Mouse (Mus musculus) Patski (cell line): ENCODE data around the gene Macrod2. TPM values are rescaled to one million over a fixed set of nuclear protein-coding genes. Genes with fewer than 3 reads are reported as not detected.

Source experiments
- ATAC-seq: fragments of 100-300 bp; one replicate; pipeline ENCODE4 v1.8.0; 2021
- CTCF ChIA-PET: fragments of 350-600 bp; sonication (Branson Sonifier 250); formaldehyde crosslinking; loops from one replicate; lab custom pipeline; 2022; ENCODE audit warnings: inconsistent platforms; lab: Charles Lee
- POLR2A ChIA-PET: fragments of 350-600 bp; sonication (Branson Sonifier 250); formaldehyde crosslinking; loops from one replicate; lab custom pipeline; 2022; ENCODE audit warnings: antibody characterized with exemption, inconsistent platforms; lab: Charles Lee
- DNase-seq: peaks from one replicate; pipeline ENCODE4 v3.0.0-alpha.2; 2011; ENCODE audit warnings: low read depth, low spot score
- H3K27me3 ChIP-seq: fragments of 371-371 bp; one replicate; pipeline ENCODE4 v1.5.1; 2021
- CTCF ChIP-seq: fragments of 100-300 bp; IDR thresholded peaks from one replicate; pipeline ENCODE4 v1.5.1; 2021
- in situ Hi-C: fragments of 300-500 bp; cut with MboI; formaldehyde crosslinking; loops from 3 replicates; pipeline ENCODE4 v1.11.1; 2018; ENCODE audit warnings: low pct_unique_long_range_greater_than_20kb, mixed read lengths
- polyA plus RNA-seq: library from polyadenylated mRNA; unstranded; gene quantifications from one replicate; pipeline ENCODE4 v1.2.3, GENCODE M21; 2021

The Macrod2 gene
- polyA plus RNA-seq, 1 experiment from 2014 or later, result 5.1 TPM

GRCm38 (mm10) chr2:140898408-140898985, 503.4 kb downstream of the Macrod2 start:
- in situ Hi-C loops, result no loop called here
- no peak for TF ChIP-seq CTCF
- POLR2A ChIA-PET, result no interaction called here
- ATAC-seq, result no peak
- CTCF ChIA-PET, result no interaction called here
- no peaks in the 10 kb centered on the region for H3K27me3 ChIP-seq
- no peak for DNase-seq

GRCm38 (mm10) chr2:140905331-140905730, 510.2 kb downstream of the Macrod2 start:
- no peak for ATAC-seq
- no peaks in the 10 kb centered on the region for H3K27me3 ChIP-seq
- ChIA-PET CTCF (interaction anchor here (0.9 kb wide), 1 partner anchor 15 kb away, joined by 3 read pairs; no protein-coding TSS in a partner anchor), POLR2A (no interaction called here)
- TF ChIP-seq CTCF, result no peak
- in situ Hi-C loops, result no loop called here
- no peak for DNase-seq

- no peaks in the 10 kb centered on the region for H3K27me3 ChIP-seq
- TF ChIP-seq CTCF, result no peak
- peak; percentile 60 for ATAC-seq
- CTCF ChIA-PET, result no interaction called here
- POLR2A ChIA-PET, result no interaction called here
- peak; percentile 25 for DNase-seq
- in situ Hi-C loops, result no loop called here
Measured at GRCm38 (mm10) chr2:140906123-140906522, 511.0 kb downstream of the Macrod2 start.

- ChIA-PET POLR2A (interaction anchor here (0.9 kb wide), 1 partner anchor 102 kb away, joined by 5 read pairs; no protein-coding TSS in a partner anchor), CTCF (no interaction called here)
- no peaks in the 10 kb centered on the region for H3K27me3 ChIP-seq
- ATAC-seq, result no peak
- TF ChIP-seq CTCF, result no peak
- no peak for DNase-seq
- in situ Hi-C loops, result no loop called here
Measured at GRCm38 (mm10) chr2:140911463-140911862, 516.4 kb downstream of the Macrod2 start.

- DNase-seq (no peak), ATAC-seq (no peak)
- CTCF ChIA-PET, result no interaction called here
- POLR2A ChIA-PET, result interaction anchor here (0.9 kb wide), 1 partner anchor 102 kb away, joined by 5 read pairs; no protein-coding TSS in a partner anchor
- in situ Hi-C loops, result no loop called here
- no peak for TF ChIP-seq CTCF
- H3K27me3 ChIP-seq, result no peaks in the 10 kb centered on the region
Measured at GRCm38 (mm10) chr2:140912179-140912578, 517.1 kb downstream of the Macrod2 start.

- ChIA-PET CTCF (interaction anchor here (1.3 kb wide), 1 partner anchor 242 kb away, joined by 4 read pairs; the partner anchor contains the start of gene Flrt3), POLR2A (no interaction called here)
- DNase-seq (no peak), ATAC-seq (no peak)
- TF ChIP-seq CTCF, result no peak
- no peaks in the 10 kb centered on the region for H3K27me3 ChIP-seq
- in situ Hi-C loops, result no loop called here
Measured at GRCm38 (mm10) chr2:140912931-140913330, 517.8 kb downstream of the Macrod2 start.

- ChIA-PET CTCF (interaction anchor here (1.3 kb wide), 1 partner anchor 243 kb away, joined by 4 read pairs; the partner anchor contains the start of gene Flrt3), POLR2A (no interaction called here)
- in situ Hi-C loops, result no loop called here
- TF ChIP-seq CTCF, result no peak
- DNase-seq (no peak), ATAC-seq (no peak)
- no peaks in the 10 kb centered on the region for H3K27me3 ChIP-seq
Measured at GRCm38 (mm10) chr2:140913679-140914412, 518.7 kb downstream of the Macrod2 start.

- in situ Hi-C loops, result no loop called here
- ChIA-PET CTCF (no interaction called here), POLR2A (no interaction called here)
- ATAC-seq (no peak), DNase-seq (no peak)
- H3K27me3 ChIP-seq, result no peaks in the 10 kb centered on the region
- TF ChIP-seq CTCF, result peak; percentile 62
Measured at GRCm38 (mm10) chr2:140926922-140927321, 531.8 kb downstream of the Macrod2 start.

GRCm38 (mm10) chr2:140934483-140934882, 539.4 kb downstream of the Macrod2 start:
- in situ Hi-C loops, result no loop called here
- no peak for TF ChIP-seq CTCF
- ChIA-PET POLR2A (no interaction called here), CTCF (no interaction called here)
- no peaks in the 10 kb centered on the region for H3K27me3 ChIP-seq
- DNase-seq, result no peak
- ATAC-seq, result no peak

GRCm38 (mm10) chr2:140949461-140949860, 554.4 kb downstream of the Macrod2 start:
- in situ Hi-C loops, result no loop called here

GRCm38 (mm10) chr2:140959246-140959645, 564.1 kb downstream of the Macrod2 start:
- no peaks in the 10 kb centered on the region for H3K27me3 ChIP-seq
- ATAC-seq, result no peak
- DNase-seq, result no peak
- ChIA-PET POLR2A (no interaction called here), CTCF (interaction anchor here (1.5 kb wide), 1 partner anchor 18 kb away, joined by 5 read pairs; no protein-coding TSS in a partner anchor)
- in situ Hi-C loops, result no loop called here
- no peak for TF ChIP-seq CTCF

More at GRCm38 (mm10) chr2:140949461-140949860, 554.4 kb downstream of the Macrod2 start:
- TF ChIP-seq CTCF, result no peak
- DNase-seq (no peak), ATAC-seq (no peak)
- ChIA-PET POLR2A (no interaction called here), CTCF (interaction anchor here (1.0 to 1.1 kb wide), 2 partner anchors 9 to 12 kb away, joined by 3 read pairs; no protein-coding TSS in a partner anchor)
- no peaks in the 10 kb centered on the region for H3K27me3 ChIP-seq
